Mouse (Mus musculus): ENCODE results near the gene Nfasc.

Gene Nfasc

DNA sequence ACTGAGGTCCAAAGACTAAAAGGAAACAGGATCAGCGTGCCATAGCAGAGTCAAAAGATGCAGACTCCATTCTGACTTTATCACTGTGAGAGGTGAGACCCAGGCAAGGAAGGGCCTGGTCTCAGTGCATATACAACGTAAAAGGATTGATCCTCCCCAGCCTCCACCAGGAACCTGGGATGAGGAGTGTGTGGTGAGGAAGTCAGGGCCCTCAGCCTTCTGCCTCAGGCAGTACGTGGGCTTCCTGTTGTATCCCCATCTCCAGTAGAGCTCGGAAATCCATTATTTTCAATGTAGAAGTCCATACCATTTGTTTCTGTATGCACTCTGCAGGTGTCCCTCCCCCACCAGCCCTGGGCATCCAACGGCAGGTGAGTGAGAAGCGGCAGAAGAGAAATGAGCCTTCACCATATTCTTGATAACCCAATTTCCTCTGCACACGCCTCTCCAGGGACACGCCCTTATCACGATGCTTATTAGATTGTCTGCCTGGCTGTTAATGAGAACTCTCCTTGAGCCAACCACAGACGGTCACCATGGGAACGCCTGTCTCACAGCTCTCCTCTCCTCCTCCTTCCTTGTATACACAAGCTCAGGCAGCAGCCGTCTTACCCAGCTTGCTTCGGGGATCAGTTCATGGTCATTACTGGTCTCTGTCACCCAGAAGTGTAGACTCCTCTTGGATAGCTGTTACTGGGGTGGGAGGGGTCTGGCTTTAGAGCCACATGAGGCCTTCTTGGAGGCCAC lies 100.4 kb downstream of the Nfasc start:
- DNase-seq (ENCODE audit: low spot score in 2 of 2): no peak

DNA sequence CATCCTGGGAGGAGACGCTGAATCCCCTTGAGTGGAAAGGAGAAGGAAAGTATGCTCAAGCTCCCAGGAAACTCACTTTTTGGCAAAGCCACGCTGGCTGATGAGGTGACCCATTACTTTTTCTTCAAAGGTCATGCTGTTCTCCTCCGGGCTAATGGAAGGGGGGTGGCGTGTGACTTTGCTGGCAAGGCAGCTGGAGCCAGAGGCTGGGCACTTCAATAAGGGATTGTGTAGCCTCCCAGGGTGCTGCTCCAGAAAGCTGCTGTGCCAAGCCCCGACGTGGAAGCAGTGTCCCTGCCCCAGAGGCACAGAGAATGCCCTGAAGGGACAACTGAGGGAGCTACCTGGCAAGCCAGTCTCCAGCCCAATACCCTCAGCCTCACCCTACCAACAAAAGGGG lies 101.3 kb downstream of the Nfasc start:
- no peak for DNase-seq (ENCODE audit: low spot score in 2 of 2)

DNA sequence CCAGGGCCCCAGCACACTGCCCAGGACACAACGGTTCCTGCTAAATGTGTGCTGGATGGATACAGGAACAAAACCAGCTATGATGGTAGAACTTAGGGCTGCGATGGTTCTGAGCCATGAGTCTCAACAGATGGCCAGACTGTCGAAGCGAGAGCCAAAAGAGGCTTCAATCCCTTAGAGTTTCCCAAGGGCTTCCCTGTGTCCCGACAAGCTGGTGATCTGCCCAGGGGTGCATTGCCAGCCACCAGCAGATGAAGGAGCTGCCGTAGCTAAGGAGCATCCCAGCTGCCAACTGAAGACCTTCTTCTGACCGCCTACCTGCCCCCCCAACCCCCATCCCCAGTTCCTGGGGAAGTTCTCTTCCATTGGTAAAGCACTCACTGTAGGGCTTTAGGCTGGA lies 104.3 kb downstream of the Nfasc start:
- DNase-seq (ENCODE audit: low spot score in 2 of 2): no peak

DNA sequence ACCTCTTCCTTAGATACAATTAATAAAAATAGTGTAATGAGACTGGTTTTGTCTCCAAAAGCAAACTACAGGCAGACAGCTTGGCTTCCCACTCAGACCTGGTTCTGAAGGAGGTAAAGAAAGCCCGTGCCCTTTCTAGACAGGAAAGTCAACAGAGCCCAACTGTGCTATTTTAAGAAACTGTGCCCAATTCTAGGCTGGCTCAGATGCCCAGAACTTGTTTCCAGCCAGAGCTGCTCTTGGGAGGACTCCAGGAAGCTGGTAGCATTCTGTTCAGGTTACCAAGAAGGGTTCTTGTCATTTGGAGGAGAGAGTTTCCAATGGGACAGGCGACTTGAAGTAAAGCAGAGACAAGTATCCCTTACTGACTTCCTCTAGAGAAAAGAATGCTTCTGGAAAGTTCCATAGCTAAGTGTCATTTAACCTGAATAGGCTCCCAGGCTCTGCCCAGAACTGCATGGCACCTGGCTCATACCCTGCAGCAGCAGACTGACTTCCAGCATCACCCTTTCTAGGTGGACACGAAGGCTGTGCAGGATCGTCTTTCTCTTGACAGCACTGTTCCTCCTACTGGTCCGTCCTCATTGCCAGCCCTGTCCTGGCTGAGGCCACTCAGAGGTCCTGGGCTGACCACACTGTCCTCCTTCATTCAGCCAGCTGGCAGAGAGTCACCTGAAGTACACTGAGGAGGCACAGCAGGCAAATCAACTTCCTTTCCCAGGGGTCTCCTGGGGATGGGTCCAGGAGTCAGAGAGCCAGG lies 111.8 kb downstream of the Nfasc start:
- no peak for DNase-seq (ENCODE audit: low spot score in 2 of 2)

- no peak for DNase-seq (ENCODE audit: low spot score in 2 of 2)
These were observed 113.0 kb downstream of the Nfasc start for GRCm38 (mm10) chr1:132628599-132628998.

- DNase-seq (ENCODE audit: low spot score in 2 of 2): no peak
These were observed 113.4 kb downstream of the Nfasc start for GRCm38 (mm10) chr1:132628183-132628582.

DNA sequence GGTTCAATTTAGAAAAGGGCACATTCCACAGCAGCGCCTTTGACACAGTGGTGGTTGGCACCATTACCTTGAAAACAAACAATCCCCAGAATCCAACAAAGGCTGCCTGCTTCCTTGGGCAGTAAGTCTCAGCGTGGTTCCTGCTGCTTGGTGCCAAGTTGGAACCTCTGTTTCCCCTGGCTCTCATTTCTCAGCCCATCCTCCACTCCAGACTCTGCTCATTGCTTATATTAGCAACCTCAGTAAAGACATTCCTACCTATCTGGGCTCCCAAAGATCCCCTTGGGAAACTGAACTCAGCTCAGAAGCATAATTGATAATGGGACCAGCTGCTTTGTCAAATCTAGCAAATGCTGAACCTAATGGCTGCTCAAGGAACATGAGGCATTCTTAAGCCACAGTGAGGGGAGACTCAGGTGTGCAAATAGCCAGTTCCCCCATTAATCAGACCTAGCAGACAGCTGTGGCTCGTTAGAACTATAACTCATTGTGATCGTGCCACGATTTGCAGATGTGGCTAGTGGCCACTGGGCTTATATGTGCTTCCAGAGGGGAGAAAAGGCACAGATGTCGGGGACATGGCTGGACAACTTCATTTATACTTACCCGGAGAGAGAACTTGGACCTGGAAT lies 115.4 kb downstream of the Nfasc start:
- DNase-seq (ENCODE audit: low spot score in 2 of 2): no peak

GRCm38 (mm10) chr1:132625034-132625433 lies 116.6 kb downstream of the Nfasc start:
- DNase-seq (ENCODE audit: low spot score in 2 of 2): no peak

- no peak for DNase-seq (ENCODE audit: low spot score in 2 of 2)
These were observed 117.1 kb downstream of the Nfasc start for GRCm38 (mm10) chr1:132624466-132624865.

DNA sequence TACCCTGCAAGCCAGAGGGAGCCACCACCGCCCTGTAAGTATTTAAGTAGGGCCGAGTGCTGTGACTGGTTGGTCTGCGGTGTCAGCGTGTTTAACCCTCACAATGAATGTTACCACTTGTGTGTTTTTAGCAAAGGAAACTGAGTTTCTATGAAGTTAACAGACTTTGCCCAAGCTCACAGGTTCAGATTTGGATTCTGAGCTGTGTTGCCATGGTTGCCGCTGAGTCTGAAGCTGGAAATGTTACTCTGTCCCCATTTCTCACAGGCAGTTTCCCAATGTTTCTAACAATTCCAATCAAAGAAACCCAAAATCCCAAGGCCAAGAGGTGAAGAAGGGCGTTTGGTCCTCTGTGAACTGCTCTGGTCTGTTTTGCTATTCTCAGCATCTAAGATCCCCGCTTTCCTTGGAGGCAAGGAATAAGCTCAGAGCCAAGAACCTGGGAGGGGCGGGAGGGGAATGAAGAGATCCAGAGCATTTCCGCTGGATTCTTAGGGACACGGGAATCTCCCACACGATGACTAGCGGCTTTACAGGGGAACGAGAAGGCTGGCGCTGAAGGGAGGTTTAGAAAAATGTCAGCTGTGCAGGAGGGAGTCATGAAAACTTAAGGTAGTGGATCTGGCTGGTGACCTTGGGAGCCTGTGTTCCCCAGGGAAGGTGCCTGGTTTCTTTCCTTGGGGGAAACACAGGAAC lies 117.8 kb downstream of the Nfasc start:
- DNase-seq (ENCODE audit: low spot score in 2 of 2): no peak

DNA sequence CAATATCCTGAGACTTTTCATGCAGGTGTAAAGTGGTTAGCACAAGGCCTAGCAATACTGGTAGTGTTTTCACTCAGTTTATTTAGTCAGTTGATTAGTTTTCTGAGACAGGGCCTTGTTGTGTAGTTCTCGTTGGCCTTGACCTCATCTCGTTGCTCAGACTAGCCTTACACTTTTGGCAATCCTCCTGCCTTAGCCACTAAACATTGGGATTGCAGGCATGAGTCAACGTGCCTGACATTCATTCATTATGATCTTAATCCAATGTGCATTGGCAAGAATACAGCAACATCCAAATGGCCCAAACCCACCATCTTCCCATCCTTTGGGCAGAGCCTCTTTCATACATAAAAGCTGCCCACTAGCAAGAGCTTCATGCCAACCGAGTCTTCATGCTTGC lies 129.5 kb downstream of the Nfasc start:
- DNase-seq (ENCODE audit: low spot score in 2 of 2): no peak

- DNase-seq (ENCODE audit: low spot score in 2 of 2): peak; percentile 28 to 29
These were observed 132.5 kb downstream of the Nfasc start for GRCm38 (mm10) chr1:132609048-132609634.

GRCm38 (mm10) chr1:132602161-132602560 lies 139.4 kb downstream of the Nfasc start:
- DNase-seq (ENCODE audit: low spot score in 2 of 2): no peak

DNA sequence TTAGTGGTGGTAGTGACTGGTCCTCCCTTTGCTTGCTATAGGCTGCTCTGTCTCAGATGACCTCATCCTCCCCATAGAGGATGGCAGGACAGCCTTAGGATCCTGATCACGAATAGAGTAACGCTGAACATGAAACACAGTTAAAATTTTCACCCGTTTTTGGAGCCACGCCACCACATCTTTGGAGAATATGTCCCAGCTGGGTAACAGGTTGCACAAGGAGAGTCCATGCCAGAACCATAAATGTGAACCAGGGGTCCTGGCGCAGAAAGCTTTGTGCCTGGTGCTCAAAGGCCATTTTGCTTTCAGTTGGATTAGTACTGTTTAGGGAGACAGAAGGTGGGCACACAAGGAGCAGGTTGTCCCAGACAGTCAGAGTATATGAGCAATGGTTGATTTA lies 143.6 kb downstream of the Nfasc start:
- no peak for DNase-seq (ENCODE audit: low spot score in 2 of 2)

GRCm38 (mm10) chr1:132595741-132596140 lies 145.9 kb downstream of the Nfasc start:
- no peak for DNase-seq (ENCODE audit: low spot score in 2 of 2)

GRCm38 (mm10) chr1:132594587-132594986 lies 147.0 kb downstream of the Nfasc start:
- peak; percentile 30 to 42 for DNase-seq (ENCODE audit: low spot score in 2 of 2)

DNA sequence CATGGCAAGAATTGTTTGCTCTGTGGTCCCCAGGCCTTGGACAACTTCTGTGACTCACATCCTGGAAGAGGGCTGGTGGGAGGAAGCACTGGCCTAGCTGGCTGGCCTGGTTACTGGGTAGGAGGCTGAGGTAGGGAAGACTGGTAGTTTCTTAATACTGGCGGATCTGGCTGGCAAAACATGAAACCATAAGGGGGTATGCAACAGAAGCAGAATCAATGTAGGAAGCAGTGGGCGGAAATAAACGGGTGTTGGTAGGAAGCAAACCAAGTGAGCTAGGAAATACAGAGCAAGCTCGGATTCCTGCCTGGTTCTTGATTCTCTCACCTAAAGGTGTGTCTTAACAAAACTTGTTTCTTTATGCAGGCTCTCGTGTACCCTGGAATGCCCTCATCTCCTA lies 149.5 kb downstream of the Nfasc start:
- DNase-seq (ENCODE audit: low spot score in 2 of 2): no peak

DNA sequence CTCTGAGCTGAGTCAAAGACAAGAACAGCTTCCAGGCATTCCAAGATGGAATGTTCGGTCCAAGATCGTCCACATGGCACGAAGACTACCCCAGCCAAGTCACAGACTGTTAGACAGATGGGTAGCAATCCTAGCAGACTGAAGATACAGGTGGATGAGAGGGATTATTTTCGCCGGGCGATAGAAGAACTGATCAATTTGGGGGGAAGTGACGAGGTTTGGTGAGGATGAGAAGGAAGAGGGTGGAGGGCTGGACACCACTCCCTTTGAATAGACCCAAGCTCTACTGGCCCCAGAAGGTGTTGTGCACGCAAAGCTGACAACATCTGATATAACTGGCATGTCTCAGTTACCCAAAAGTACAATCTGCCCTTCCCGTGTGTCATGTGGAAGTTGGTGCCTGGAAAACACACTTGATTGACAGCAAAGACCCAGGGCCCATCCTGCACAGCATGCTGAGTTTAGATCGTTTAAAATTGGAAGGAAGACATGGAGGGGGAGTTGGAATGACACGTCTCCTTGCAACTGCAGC lies 150.1 kb downstream of the Nfasc start:
- no peak for DNase-seq (ENCODE audit: low spot score in 2 of 2)

DNA sequence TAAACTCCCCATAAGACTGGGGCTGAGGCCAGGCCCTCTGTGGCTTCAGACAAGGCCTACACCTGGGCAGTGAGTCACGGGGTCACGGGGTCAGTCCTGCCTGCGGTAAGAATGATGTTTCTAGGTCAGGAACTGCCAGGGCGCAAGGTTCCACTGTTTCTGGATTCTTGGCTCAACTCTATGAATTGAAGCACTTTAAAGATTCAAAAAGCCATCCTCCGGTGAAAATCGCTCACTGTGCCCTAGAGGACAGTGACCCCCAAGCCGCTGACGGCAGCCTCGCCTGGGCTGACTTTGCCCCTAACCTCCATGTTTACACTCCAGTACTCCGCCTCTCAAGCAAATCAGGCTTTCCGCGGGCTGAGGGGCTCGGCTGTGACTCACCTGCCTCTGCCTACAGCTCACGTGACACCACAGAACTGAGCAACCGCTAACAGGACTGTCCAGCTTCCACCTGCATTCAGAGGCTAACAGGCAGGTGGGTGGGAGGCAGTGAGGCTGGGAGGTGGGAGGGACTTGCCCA lies 154.9 kb downstream of the Nfasc start:
- DNase-seq (ENCODE audit: low spot score in 2 of 2): peak in 1 of 2 experiments; percentile 8

- DNase-seq (ENCODE audit: low spot score in 2 of 2): no peak
These were observed 156.2 kb downstream of the Nfasc start for GRCm38 (mm10) chr1:132585376-132585775.

GRCm38 (mm10) chr1:132582998-132583604 lies 158.5 kb downstream of the Nfasc start:
- no peak for DNase-seq (ENCODE audit: low spot score in 2 of 2)

All from urinary bladder, postnatal 36 days (tissue).